ENCODE assay signal across 35 mouse cellular contexts in the genomic region with DNA sequence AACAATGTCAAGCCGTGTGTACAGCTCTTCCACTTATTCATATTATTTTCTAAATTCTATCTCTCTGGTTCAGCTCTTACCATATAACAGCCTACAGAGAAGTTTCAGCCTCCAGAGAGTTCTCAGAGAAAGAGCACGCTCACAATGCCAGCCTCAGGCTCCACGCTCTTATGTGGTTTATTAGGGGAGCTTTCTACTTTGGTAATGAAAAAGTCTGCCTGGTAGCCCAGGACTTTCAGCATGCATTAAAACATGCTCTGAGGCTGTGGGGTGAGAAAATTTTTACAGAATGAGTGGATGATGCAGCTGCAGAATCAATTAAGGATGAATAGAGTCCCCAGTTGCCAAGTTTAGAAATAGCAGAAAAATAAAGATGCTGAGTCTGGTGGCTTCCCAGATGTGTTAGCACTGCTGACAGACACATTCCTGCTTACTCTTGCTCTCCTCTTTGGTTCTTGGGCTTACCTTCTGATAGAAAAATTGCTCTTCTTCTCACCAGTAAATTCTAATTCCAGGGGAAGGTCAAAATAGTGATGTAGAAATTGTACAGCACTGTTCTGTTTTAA.
DNase-seq lines count a peak whose midpoint lies in the region; ATAC-seq and TF ChIP-seq lines count a peak whose summit lies in the region.
"Had no signal": no experiment of that assay in that cellular context is flagged by ENCODE, and none has a peak within 500 bp of the region (broad histone marks: within the 10 kb centered on the region; RNA-seq: fewer than 3 reads in every experiment).

No protein-coding gene starts in this region.

- DNase-seq in forebrain, embryonic 14.5 days (ENCODE audit: low spot score) = peak; percentile 45
- DNase-seq in midbrain, embryonic 14.5 days = peak; percentile 65
- no peak for DNase-seq in midbrain, embryonic 10.5 days (ENCODE audit: low spot score)
- DNase-seq in forebrain, postnatal 0 days = peak; percentile 21
- DNase-seq in ovary, postnatal 10 days (ENCODE audit: low spot score) = no peak
- DNase-seq in layer of hippocampus, postnatal 10 days (ENCODE audit: low spot score in 2 of 2) = no peak
- DNase-seq: adrenal gland, adult 8-10 months; cerebellum, adult 11 months; cerebellum, adult 9-10 months; cerebellum, postnatal 36 days; gastrocnemius, postnatal 25 days; heart, adult 11 months; heart, postnatal 36 days; kidney, adult 2 months; kidney, postnatal 4 days; layer of hippocampus, postnatal 36 days; right cerebral cortex, postnatal 4 days; thymus, adult 18-20 months; thymus, postnatal 36 days had no signal

- WGBS in forebrain, embryonic 14.5 days = 69% methylated on average over 3 of the region's 3 CpGs
- WGBS in forebrain, embryonic 12.5 days = 79% methylated on average over 3 of the region's 3 CpGs
- WGBS in midbrain, embryonic 14.5 days = 66% methylated on average over 3 of the region's 3 CpGs
- WGBS in midbrain, embryonic 10.5 days = 90% methylated on average over 3 of the region's 3 CpGs
- 56% methylated on average over 3 of the region's 3 CpGs for WGBS in forebrain, postnatal 0 days

- H3K4me2 ChIP-seq in forebrain, embryonic 14.5 days (ENCODE audit: low read length) = no peak overlapping the region
- no peak overlapping the region for H3K4me2 ChIP-seq in forebrain, embryonic 12.5 days
- no peak overlapping the region for H3K4me2 ChIP-seq in midbrain, embryonic 14.5 days (ENCODE audit: low read length)
- no peak overlapping the region for H3K4me2 ChIP-seq in forebrain, postnatal 0 days (ENCODE audit: low read depth)
- H3K4me2 ChIP-seq: embryonic facial prominence, embryonic 12.5 days; heart, embryonic 15.5 days; hindbrain, embryonic 12.5 days; intestine, embryonic 15.5 days; limb, embryonic 12.5 days; liver, embryonic 11.5 days; lung, embryonic 15.5 days; midbrain, embryonic 12.5 days; neural tube, embryonic 12.5 days had no signal

- no peaks in the 10 kb centered on the region for H3K4me1 ChIP-seq in forebrain, embryonic 14.5 days (ENCODE audit: control insufficient read depth, insufficient read depth, low read length)
- H3K4me1 ChIP-seq in forebrain, embryonic 12.5 days = no peaks in the 10 kb centered on the region; the same call in 1 of the 2 replicates
- H3K4me1 ChIP-seq in midbrain, embryonic 14.5 days (ENCODE audit: control insufficient read depth, insufficient read depth, low read length) = no peaks in the 10 kb centered on the region
- no peaks in the 10 kb centered on the region for H3K4me1 ChIP-seq in midbrain, embryonic 10.5 days
- no peaks in the 10 kb centered on the region for H3K4me1 ChIP-seq in forebrain, postnatal 0 days (ENCODE audit: insufficient read depth)
- H3K4me1 ChIP-seq: embryonic facial prominence, embryonic 12.5 days; heart, embryonic 10.5 days; heart, embryonic 15.5 days; hindbrain, embryonic 12.5 days; intestine, embryonic 15.5 days; limb, embryonic 12.5 days; lung, embryonic 15.5 days; midbrain, embryonic 12.5 days; neural tube, embryonic 12.5 days had no signal

- H3K9me3 ChIP-seq in forebrain, embryonic 14.5 days (replicated peaks; ENCODE audit: control insufficient read depth, low read length) = no peaks in the 10 kb centered on the region
- H3K9me3 ChIP-seq in forebrain, embryonic 12.5 days = no peaks in the 10 kb centered on the region
- H3K9me3 ChIP-seq in midbrain, embryonic 14.5 days (ENCODE audit: control insufficient read depth, low read length) = no peaks in the 10 kb centered on the region
- H3K9me3 ChIP-seq in midbrain, embryonic 10.5 days (replicated peaks) = no peaks in the 10 kb centered on the region
- H3K9me3 ChIP-seq in forebrain, postnatal 0 days (ENCODE audit: low read length) = no peaks in the 10 kb centered on the region
- H3K9me3 ChIP-seq: embryonic facial prominence, embryonic 12.5 days; heart, embryonic 10.5 days; heart, embryonic 15.5 days; hindbrain, embryonic 12.5 days; intestine, embryonic 15.5 days; limb, embryonic 12.5 days; lung, embryonic 15.5 days; midbrain, embryonic 12.5 days; neural tube, embryonic 12.5 days had no signal

- no peak overlapping the region for H3K9ac ChIP-seq in forebrain, embryonic 14.5 days (ENCODE audit: low read length)
- H3K9ac ChIP-seq in forebrain, embryonic 12.5 days = no peak overlapping the region
- H3K9ac ChIP-seq in midbrain, embryonic 14.5 days (replicated peaks; ENCODE audit: low read length) = no peak overlapping the region
- H3K9ac ChIP-seq in forebrain, postnatal 0 days = no peak overlapping the region
- H3K9ac ChIP-seq: embryonic facial prominence, embryonic 12.5 days; heart, embryonic 15.5 days; hindbrain, embryonic 12.5 days; intestine, embryonic 15.5 days; limb, embryonic 12.5 days; lung, embryonic 15.5 days; midbrain, embryonic 12.5 days; neural tube, embryonic 12.5 days had no signal

- H3K27ac ChIP-seq in forebrain, embryonic 14.5 days (ENCODE audit: low read depth, low read length) = no peak overlapping the region
- H3K27ac ChIP-seq in forebrain, embryonic 12.5 days = no peak overlapping the region
- no peak overlapping the region for H3K27ac ChIP-seq in midbrain, embryonic 14.5 days (replicated peaks; ENCODE audit: low read depth, low read length)
- H3K27ac ChIP-seq in midbrain, embryonic 10.5 days (replicated peaks) = no peak overlapping the region
- no peak overlapping the region for H3K27ac ChIP-seq in forebrain, postnatal 0 days (ENCODE audit: low read depth, low read length)
- H3K27ac ChIP-seq: embryonic facial prominence, embryonic 12.5 days; heart, embryonic 10.5 days; heart, embryonic 15.5 days; hindbrain, embryonic 12.5 days; hindbrain, postnatal 0 days; intestine, embryonic 15.5 days; kidney, postnatal 0 days; limb, embryonic 12.5 days; lung, embryonic 15.5 days; midbrain, embryonic 12.5 days; neural tube, embryonic 12.5 days; stomach, postnatal 0 days had no signal

- no peaks in the 10 kb centered on the region for H3K36me3 ChIP-seq in forebrain, embryonic 14.5 days (ENCODE audit: control insufficient read depth, insufficient read depth, low read length)
- H3K36me3 ChIP-seq in forebrain, embryonic 12.5 days (replicated peaks) = no peaks in the 10 kb centered on the region
- no peaks in the 10 kb centered on the region for H3K36me3 ChIP-seq in midbrain, embryonic 14.5 days (ENCODE audit: control insufficient read depth, insufficient read depth, low read length)
- no peaks in the 10 kb centered on the region for H3K36me3 ChIP-seq in midbrain, embryonic 10.5 days
- H3K36me3 ChIP-seq in forebrain, postnatal 0 days (ENCODE audit: insufficient read depth) = no peaks in the 10 kb centered on the region
- H3K36me3 ChIP-seq: embryonic facial prominence, embryonic 12.5 days; heart, embryonic 10.5 days; heart, embryonic 15.5 days; hindbrain, embryonic 12.5 days; intestine, embryonic 15.5 days; limb, embryonic 12.5 days; lung, embryonic 15.5 days; midbrain, embryonic 12.5 days; neural tube, embryonic 12.5 days had no signal

- no peak for TF ChIP-seq CTCF in forebrain, postnatal 0 days (IDR thresholded peaks at IDR 0.05; ENCODE audit: low read depth)

- no peaks in the 10 kb centered on the region for H3K27me3 ChIP-seq in forebrain, embryonic 14.5 days (replicated peaks; ENCODE audit: control insufficient read depth, insufficient read depth, low read length)
- no peaks in the 10 kb centered on the region for H3K27me3 ChIP-seq in forebrain, embryonic 12.5 days
- no peaks in the 10 kb centered on the region for H3K27me3 ChIP-seq in midbrain, embryonic 14.5 days (ENCODE audit: control insufficient read depth, insufficient read depth, low read length)
- H3K27me3 ChIP-seq in midbrain, embryonic 10.5 days (ENCODE audit: low read depth, poor library complexity, severe bottlenecking) = no peaks in the 10 kb centered on the region
- no peaks in the 10 kb centered on the region for H3K27me3 ChIP-seq in forebrain, postnatal 0 days (ENCODE audit: insufficient read depth, low read length)
- H3K27me3 ChIP-seq: embryonic facial prominence, embryonic 12.5 days; heart, embryonic 15.5 days; hindbrain, embryonic 12.5 days; intestine, embryonic 15.5 days; limb, embryonic 12.5 days; lung, embryonic 15.5 days; midbrain, embryonic 12.5 days; neural tube, embryonic 12.5 days had no signal

- H3K4me3 ChIP-seq in forebrain, embryonic 14.5 days (ENCODE audit: low read depth, low read length) = no peak overlapping the region
- H3K4me3 ChIP-seq in forebrain, embryonic 12.5 days (replicated peaks) = no peak overlapping the region
- no peak overlapping the region for H3K4me3 ChIP-seq in midbrain, embryonic 14.5 days (replicated peaks; ENCODE audit: low read depth, low read length)
- no peak overlapping the region for H3K4me3 ChIP-seq in midbrain, embryonic 10.5 days
- H3K4me3 ChIP-seq in forebrain, postnatal 0 days (ENCODE audit: low read depth, low read length) = no peak overlapping the region
- H3K4me3 ChIP-seq: embryonic facial prominence, embryonic 12.5 days; heart, embryonic 10.5 days; heart, embryonic 15.5 days; hindbrain, embryonic 12.5 days; intestine, embryonic 15.5 days; limb, embryonic 12.5 days; lung, embryonic 15.5 days; midbrain, embryonic 12.5 days; myocyte; neural tube, embryonic 12.5 days had no signal

- peak; percentile 37; the same call in 1 of the 2 replicates for ATAC-seq in forebrain, embryonic 14.5 days
- no peak for ATAC-seq in forebrain, embryonic 12.5 days (ENCODE audit: low FRiP score)
- no peak for ATAC-seq in midbrain, embryonic 14.5 days (ENCODE audit: low FRiP score, low TSS enrichment)
- peak; percentile 82 for ATAC-seq in forebrain, postnatal 0 days
- ATAC-seq: CD4-positive, CD25-positive, alpha-beta regulatory T cell, adult 4 months; hindbrain, postnatal 0 days; intestine, embryonic 15.5 days had no signal

Comparison
In these comparisons a context has a peak if more than half of its experiments do, and no peak if none do; other contexts are left out.
1. ATAC-seq: peak in forebrain, embryonic 14.5 days (single experiment) and forebrain, postnatal 0 days (single experiment); none in forebrain, embryonic 12.5 days (single experiment) and midbrain, embryonic 14.5 days (single experiment).
2. DNase-seq: peak in forebrain, embryonic 14.5 days (single experiment), midbrain, embryonic 14.5 days (single experiment) and forebrain, postnatal 0 days (single experiment); none in midbrain, embryonic 10.5 days (single experiment), ovary, postnatal 10 days (single experiment) and layer of hippocampus, postnatal 10 days (0 of 2).